Mouse (Mus musculus): ENCODE data around the gene Loxl3. TPM values are rescaled to one million over a fixed set of nuclear protein-coding genes. Genes with fewer than 3 reads are reported as not detected.

The Loxl3 gene
- polyA plus RNA-seq, 1 experiment: 124 TPM

GRCm38 (mm10) chr6:83043561-83043960, 9.6 kb downstream of the Loxl3 start:
- TF ChIP-seq POLR2A (IDR thresholded peaks at IDR 0.05; ENCODE audit: low read depth, low read length) (no peak), CTCF (IDR thresholded peaks at IDR 0.05; ENCODE audit: borderline replicate concordance, insufficient read depth, low read length) (no peak)
- no peak overlapping the region for H3K27ac ChIP-seq (ENCODE audit: insufficient read depth, low read length)
- peaks cover under 1% of the 10 kb centered on the region; the same call in 1 of the 2 replicates for H3K4me1 ChIP-seq (ENCODE audit: control insufficient read depth, insufficient read depth, low read length)

DNA sequence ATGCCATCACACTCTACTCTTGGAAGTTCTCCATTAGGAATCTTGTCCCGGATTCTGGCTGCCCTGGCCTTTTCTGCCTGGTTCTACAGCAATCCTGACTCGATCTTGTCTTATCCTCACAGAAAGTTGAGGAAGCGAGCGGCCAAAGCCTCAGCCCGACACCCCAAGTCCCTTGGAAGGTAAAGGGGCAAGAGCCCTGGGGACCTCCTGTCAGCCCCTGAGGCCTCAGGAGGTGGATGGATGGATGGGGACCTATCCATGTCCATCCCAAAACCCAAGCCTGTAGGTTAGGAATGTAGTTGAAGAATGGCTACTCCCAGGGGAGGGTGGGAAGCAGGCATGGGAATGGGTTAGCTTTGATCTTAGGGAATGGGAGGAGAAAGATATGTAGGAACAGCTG, 10.0 kb downstream of the Loxl3 start:
- Histone ChIP-seq H3K4me1 (ENCODE audit: control insufficient read depth, insufficient read depth, low read length) (no peaks in the 10 kb centered on the region; the same call in 1 of the 2 replicates), H3K4me3 (ENCODE audit: insufficient read depth, low read length) (no peak overlapping the region), H3K27ac (ENCODE audit: insufficient read depth, low read length) (no peak overlapping the region)
- TF ChIP-seq CTCF (IDR thresholded peaks at IDR 0.05; ENCODE audit: borderline replicate concordance, insufficient read depth, low read length) (no peak), POLR2A (IDR thresholded peaks at IDR 0.05; ENCODE audit: low read depth, low read length) (no peak)

More at GRCm38 (mm10) chr6:83043561-83043960, 9.6 kb downstream of the Loxl3 start:
- H3K4me3 ChIP-seq (ENCODE audit: insufficient read depth, low read length): no peak overlapping the region

- Histone ChIP-seq H3K27ac (ENCODE audit: insufficient read depth, low read length) (no peak overlapping the region), H3K4me1 (ENCODE audit: control insufficient read depth, insufficient read depth, low read length) (no peaks in the 10 kb centered on the region; the same call in 1 of the 2 replicates), H3K4me3 (ENCODE audit: insufficient read depth, low read length) (no peak overlapping the region)
- no peak for TF ChIP-seq POLR2A (IDR thresholded peaks at IDR 0.05; ENCODE audit: low read depth, low read length)
- no peak for TF ChIP-seq CTCF (IDR thresholded peaks at IDR 0.05; ENCODE audit: borderline replicate concordance, insufficient read depth, low read length)
Measured at GRCm38 (mm10) chr6:83044742-83045141, 10.8 kb downstream of the Loxl3 start.

DNA sequence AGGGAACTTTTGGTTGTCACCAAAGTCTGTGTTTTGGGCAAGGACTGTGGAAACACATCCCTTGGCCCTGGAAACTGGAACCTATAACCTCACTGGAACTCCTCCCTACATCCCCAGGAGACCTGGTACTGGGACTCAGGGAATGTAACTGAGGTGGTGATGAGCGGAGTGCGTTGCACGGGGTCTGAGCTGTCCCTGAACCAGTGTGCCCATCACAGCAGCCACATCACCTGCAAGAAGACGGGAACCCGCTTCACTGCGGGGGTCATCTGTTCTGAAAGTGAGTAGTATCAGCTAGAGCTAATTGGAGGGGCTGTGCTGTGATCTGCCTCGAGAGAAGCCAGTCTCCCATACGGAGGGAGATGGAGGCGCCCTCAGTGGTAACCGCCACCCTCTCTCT, 15.4 kb downstream of the Loxl3 start:
- Histone ChIP-seq H3K4me1 (ENCODE audit: control insufficient read depth, insufficient read depth, low read length) (no peaks in the 10 kb centered on the region), H3K4me3 (ENCODE audit: insufficient read depth, low read length) (no peak overlapping the region), H3K27ac (ENCODE audit: insufficient read depth, low read length) (no peak overlapping the region)
- TF ChIP-seq CTCF (IDR thresholded peaks at IDR 0.05; ENCODE audit: borderline replicate concordance, insufficient read depth, low read length): no peak
- TF ChIP-seq POLR2A (IDR thresholded peaks at IDR 0.05; ENCODE audit: low read depth, low read length): no peak

DNA sequence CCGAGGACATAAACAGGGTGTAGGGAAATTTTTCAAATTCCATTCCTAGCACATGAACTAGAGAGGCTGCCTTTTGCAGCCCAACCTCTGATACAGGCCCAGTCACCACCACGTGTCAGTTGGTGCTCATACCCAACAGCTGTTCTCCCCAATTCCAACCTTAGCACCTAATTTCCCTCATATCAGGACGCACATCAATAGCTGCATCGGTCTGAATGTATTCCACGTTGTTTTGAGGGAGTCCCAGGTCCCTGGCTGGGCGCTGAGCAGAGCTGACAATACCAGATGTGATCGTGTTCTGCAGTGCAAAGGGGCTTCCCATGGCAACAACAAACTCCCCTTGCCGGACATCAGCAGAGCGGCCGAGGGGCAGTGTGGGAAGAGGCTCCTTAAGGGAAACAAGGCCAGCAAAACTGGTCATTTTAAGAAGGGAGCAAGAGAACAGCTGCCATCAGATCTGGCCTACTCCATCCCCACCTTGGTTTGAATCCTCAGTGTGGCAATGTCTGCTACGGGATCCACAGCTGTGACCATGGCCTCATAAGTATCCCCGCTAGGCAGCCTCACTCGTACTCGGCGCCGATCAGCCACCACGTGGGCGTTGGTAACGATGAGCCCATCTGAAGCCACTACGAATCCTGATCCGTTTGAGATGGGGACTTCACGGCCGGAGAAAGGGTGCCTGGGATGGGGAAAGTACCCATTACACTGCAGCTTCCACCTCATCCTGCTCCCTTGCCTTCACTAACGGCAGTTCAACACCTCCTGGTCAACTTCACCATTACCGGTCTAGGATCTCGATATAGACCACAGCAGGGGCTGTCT, 19.4 kb downstream of the Loxl3 start:
- TF ChIP-seq POLR2A (IDR thresholded peaks at IDR 0.05; ENCODE audit: low read depth, low read length): peak; percentile 68
- TF ChIP-seq CTCF (IDR thresholded peaks at IDR 0.05; ENCODE audit: borderline replicate concordance, insufficient read depth, low read length): no peak
- Histone ChIP-seq H3K4me3 (ENCODE audit: insufficient read depth, low read length) (peak overlapping the region; percentile 69), H3K4me1 (ENCODE audit: control insufficient read depth, insufficient read depth, low read length) (peaks cover 5% of the 10 kb centered on the region), H3K27ac (ENCODE audit: insufficient read depth, low read length) (peak overlapping the region; percentile 74)

DNA sequence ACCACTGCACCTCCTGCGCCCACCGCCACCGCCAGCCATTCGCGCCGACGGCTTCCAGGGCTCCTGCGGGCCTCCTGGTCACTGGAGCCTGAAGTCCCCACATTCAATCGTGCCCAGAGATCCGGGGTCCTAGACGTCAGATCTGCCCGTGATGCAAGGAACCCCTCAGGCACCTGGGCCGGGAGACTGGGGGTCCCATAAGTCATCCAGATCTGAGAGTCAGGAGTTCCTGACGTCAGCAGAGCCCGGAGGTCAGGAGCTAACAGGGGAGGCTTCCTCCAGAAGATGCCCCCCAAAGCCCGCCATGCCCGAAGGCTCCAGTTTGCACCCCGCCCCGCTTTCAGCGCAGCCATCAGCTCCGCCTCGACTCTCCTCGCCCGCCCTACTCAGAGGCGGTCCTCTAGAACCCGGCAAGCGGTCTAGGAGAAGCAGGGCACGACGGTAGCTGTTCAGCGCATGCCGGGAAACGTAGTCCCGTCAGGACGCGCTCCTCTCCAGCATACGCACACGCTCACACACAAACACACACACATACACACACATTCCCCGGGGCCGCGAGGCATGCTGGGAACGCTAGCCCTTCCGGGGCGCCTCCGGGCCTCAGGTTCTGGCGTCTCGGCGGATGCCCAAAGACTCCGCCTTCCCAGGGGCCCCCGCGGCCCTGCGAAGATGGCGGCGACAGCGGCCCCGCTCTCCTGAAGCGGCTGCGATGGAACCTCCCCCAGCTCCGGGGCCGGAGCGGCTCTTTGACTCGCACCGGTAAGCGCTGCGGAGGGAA, 20.3 kb downstream of the Loxl3 start, which contains the start of gene Aup1:
TSS of gene Aup1 (plus strand) at position 448 of the 778 bp plus-strand sequence.
- TF ChIP-seq CTCF (IDR thresholded peaks at IDR 0.05; ENCODE audit: borderline replicate concordance, insufficient read depth, low read length) (no peak), POLR2A (IDR thresholded peaks at IDR 0.05; ENCODE audit: low read depth, low read length) (peak; percentile 70)
- H3K4me3 ChIP-seq (ENCODE audit: insufficient read depth, low read length): peak within 1 kb of the TSS; percentile 69
- peaks cover 5% of the 10 kb centered on the region for H3K4me1 ChIP-seq (ENCODE audit: control insufficient read depth, insufficient read depth, low read length)
- peak within 1 kb of the TSS; percentile 74 for H3K27ac ChIP-seq (ENCODE audit: insufficient read depth, low read length)

DNA sequence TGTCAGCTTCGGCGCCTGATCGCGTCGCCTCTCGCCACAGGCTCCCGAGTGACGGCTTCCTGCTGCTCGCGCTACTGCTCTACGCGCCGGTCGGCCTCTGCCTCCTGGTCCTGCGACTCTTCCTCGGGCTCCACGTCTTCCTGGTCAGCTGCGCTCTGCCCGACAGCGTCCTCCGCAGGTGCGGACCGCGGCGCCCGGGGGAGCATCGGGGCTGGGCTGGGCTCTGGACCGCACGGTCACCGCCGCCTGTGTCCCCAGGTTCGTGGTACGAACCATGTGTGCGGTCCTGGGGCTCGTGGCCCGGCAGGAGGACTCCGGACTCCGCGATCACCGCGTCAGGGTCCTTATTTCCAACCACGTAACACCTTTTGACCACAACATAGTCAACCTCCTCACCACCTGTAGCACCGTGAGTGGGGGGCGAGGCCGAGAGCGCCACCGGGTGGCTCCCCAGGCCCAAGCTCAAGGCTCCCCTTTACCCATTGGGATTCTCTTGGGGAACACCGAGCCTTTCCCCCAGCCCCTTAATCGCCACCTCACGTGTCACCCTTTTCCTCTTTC, 21.0 kb downstream of the Loxl3 start, which contains the start of gene Htra2:
TSS of gene Htra2 (minus strand) at position 403 of the 561 bp plus-strand sequence.
- Histone ChIP-seq H3K27ac (ENCODE audit: insufficient read depth, low read length) (peak within 1 kb of the TSS; percentile 74), H3K4me3 (ENCODE audit: insufficient read depth, low read length) (peak within 1 kb of the TSS; percentile 69), H3K4me1 (ENCODE audit: control insufficient read depth, insufficient read depth, low read length) (peaks cover 5% of the 10 kb centered on the region)
- TF ChIP-seq CTCF (IDR thresholded peaks at IDR 0.05; ENCODE audit: borderline replicate concordance, insufficient read depth, low read length) (peak; percentile 53; the same call in 1 of the 2 replicates), POLR2A (IDR thresholded peaks at IDR 0.05; ENCODE audit: low read depth, low read length) (no peak)

GRCm38 (mm10) chr6:83057790-83058189, 23.8 kb downstream of the Loxl3 start, which contains the start of gene Dqx1:
Gene Dqx1, plus strand, starts transcription at chr6:83057844.
- Histone ChIP-seq H3K4me1 (ENCODE audit: control insufficient read depth, insufficient read depth, low read length) (peaks cover 5% of the 10 kb centered on the region), H3K4me3 (ENCODE audit: insufficient read depth, low read length) (no peak within 1 kb of the TSS), H3K27ac (ENCODE audit: insufficient read depth, low read length) (no peak within 1 kb of the TSS)
- TF ChIP-seq POLR2A (IDR thresholded peaks at IDR 0.05; ENCODE audit: low read depth, low read length) (no peak), CTCF (IDR thresholded peaks at IDR 0.05; ENCODE audit: borderline replicate concordance, insufficient read depth, low read length) (no peak)

GRCm38 (mm10) chr6:83058725-83059124, 24.8 kb downstream of the Loxl3 start:
- no peak for TF ChIP-seq POLR2A (IDR thresholded peaks at IDR 0.05; ENCODE audit: low read depth, low read length)
- TF ChIP-seq CTCF (IDR thresholded peaks at IDR 0.05; ENCODE audit: borderline replicate concordance, insufficient read depth, low read length): no peak
- Histone ChIP-seq H3K4me3 (ENCODE audit: insufficient read depth, low read length) (no peak overlapping the region), H3K27ac (ENCODE audit: insufficient read depth, low read length) (no peak overlapping the region), H3K4me1 (ENCODE audit: control insufficient read depth, insufficient read depth, low read length) (peaks cover 5% of the 10 kb centered on the region)

All from embryonic fibroblast, embryonic 13.5 days (primary cell).